Mouse (Mus musculus): ENCODE measurements around the gene Oxct2b. TPM values are rescaled to one million over a fixed set of nuclear protein-coding genes. Genes with fewer than 3 reads are reported as not detected.
A peak's percentile ranks its signal among the peaks of the same experiment; 100 is the strongest.
"Not testable (repeated sequence)": the region's sequence is repeated elsewhere in the genome, so short reads cannot be mapped to it uniquely, and the experiment has no call there.

The Oxct2b gene
- polyA plus RNA-seq, 1 experiment from 2014 or later = 0.13 TPM

- Histone ChIP-seq H3K9ac (ENCODE audit: low read depth, low read length) (peak within 1 kb of the TSS; percentile 75), H3K9me3 (ENCODE audit: control insufficient read depth, low read length) (no peaks in the 10 kb centered on the region), H3K36me3 (ENCODE audit: control insufficient read depth, insufficient read depth, low read length) (no peaks in the 10 kb centered on the region), H3K27ac (ENCODE audit: low read length) (peak within 1 kb of the TSS; percentile 87), H3K4me2 (ENCODE audit: low read depth, low read length) (peak within 1 kb of the TSS; percentile 77), H3K4me1 (ENCODE audit: control insufficient read depth, insufficient read depth, low read length) (peaks cover 10% of the 10 kb centered on the region), H3K4me3 (ENCODE audit: low read length) (peak within 1 kb of the TSS; percentile 73), H3K27me3 (replicated peaks; ENCODE audit: control insufficient read depth, insufficient read depth, low read length) (no peaks in the 10 kb centered on the region)
- WGBS = under 1% methylated on average over 34 of the region's 34 CpGs
- ATAC-seq = peak; percentile 99
Observed at GRCm38 (mm10) chr4:123139513-123140154, 23.6 kb downstream of the Oxct2b start, which contains the start of gene Ppie. Gene Ppie, minus strand, starts transcription at chr4:123139951.

- H3K27me3 ChIP-seq (replicated peaks; ENCODE audit: control insufficient read depth, insufficient read depth, low read length) = no peaks in the 10 kb centered on the region
- H3K4me3 ChIP-seq (ENCODE audit: low read length) = no peak overlapping the region
- H3K4me2 ChIP-seq (ENCODE audit: low read depth, low read length) = no peak overlapping the region
- no peaks in the 10 kb centered on the region for H3K36me3 ChIP-seq (ENCODE audit: control insufficient read depth, insufficient read depth, low read length)
- no peak overlapping the region for H3K9ac ChIP-seq (ENCODE audit: low read depth, low read length)
- 78% methylated on average over 5 of the region's 5 CpGs for WGBS
- no peak overlapping the region for H3K27ac ChIP-seq (ENCODE audit: low read length)
- H3K4me1 ChIP-seq (ENCODE audit: control insufficient read depth, insufficient read depth, low read length) = no peaks in the 10 kb centered on the region
- no peaks in the 10 kb centered on the region for H3K9me3 ChIP-seq (ENCODE audit: control insufficient read depth, low read length)
- no peak for ATAC-seq
Observed at GRCm38 (mm10) chr4:123147446-123148150, 31.5 kb downstream of the Oxct2b start.

GRCm38 (mm10) chr4:123152003-123152402, 35.9 kb downstream of the Oxct2b start:
- no peak overlapping the region for H3K27ac ChIP-seq (ENCODE audit: low read length)
- WGBS = 85% methylated on average over 4 of the region's 4 CpGs
- H3K9ac ChIP-seq (ENCODE audit: low read depth, low read length) = no peak overlapping the region
- H3K4me2 ChIP-seq (ENCODE audit: low read depth, low read length) = no peak overlapping the region
- no peaks in the 10 kb centered on the region for H3K9me3 ChIP-seq (ENCODE audit: control insufficient read depth, low read length)
- H3K27me3 ChIP-seq (replicated peaks; ENCODE audit: control insufficient read depth, insufficient read depth, low read length) = no peaks in the 10 kb centered on the region
- ATAC-seq = no peak
- no peaks in the 10 kb centered on the region for H3K4me1 ChIP-seq (ENCODE audit: control insufficient read depth, insufficient read depth, low read length)
- H3K4me3 ChIP-seq (ENCODE audit: low read length) = no peak overlapping the region
- H3K36me3 ChIP-seq (ENCODE audit: control insufficient read depth, insufficient read depth, low read length) = no peaks in the 10 kb centered on the region

- Histone ChIP-seq H3K9ac (ENCODE audit: low read depth, low read length) (no peak overlapping the region), H3K27ac (ENCODE audit: low read length) (no peak overlapping the region), H3K9me3 (ENCODE audit: control insufficient read depth, low read length) (no peaks in the 10 kb centered on the region), H3K4me3 (ENCODE audit: low read length) (no peak overlapping the region), H3K4me1 (ENCODE audit: control insufficient read depth, insufficient read depth, low read length) (no peaks in the 10 kb centered on the region), H3K4me2 (ENCODE audit: low read depth, low read length) (no peak overlapping the region), H3K27me3 (replicated peaks; ENCODE audit: control insufficient read depth, insufficient read depth, low read length) (no peaks in the 10 kb centered on the region), H3K36me3 (ENCODE audit: control insufficient read depth, insufficient read depth, low read length) (no peaks in the 10 kb centered on the region)
- WGBS = 57% methylated on average over 5 of the region's 5 CpGs
- ATAC-seq = no peak
Observed at GRCm38 (mm10) chr4:123152976-123153375, 36.9 kb downstream of the Oxct2b start.

- Histone ChIP-seq H3K27me3 (replicated peaks; ENCODE audit: control insufficient read depth, insufficient read depth, low read length) (no peaks in the 10 kb centered on the region), H3K27ac (ENCODE audit: low read length) (no peak overlapping the region), H3K36me3 (ENCODE audit: control insufficient read depth, insufficient read depth, low read length) (no peaks in the 10 kb centered on the region), H3K4me1 (ENCODE audit: control insufficient read depth, insufficient read depth, low read length) (no peaks in the 10 kb centered on the region), H3K4me2 (ENCODE audit: low read depth, low read length) (no peak overlapping the region), H3K4me3 (ENCODE audit: low read length) (no peak overlapping the region), H3K9ac (ENCODE audit: low read depth, low read length) (no peak overlapping the region), H3K9me3 (ENCODE audit: control insufficient read depth, low read length) (no peaks in the 10 kb centered on the region)
- WGBS = 22% methylated on average over 4 of the region's 4 CpGs
- peak; percentile 77 for ATAC-seq
Observed at GRCm38 (mm10) chr4:123155004-123155403, 38.9 kb downstream of the Oxct2b start.

- Histone ChIP-seq H3K27me3 (replicated peaks; ENCODE audit: control insufficient read depth, insufficient read depth, low read length) (no peaks in the 10 kb centered on the region), H3K36me3 (ENCODE audit: control insufficient read depth, insufficient read depth, low read length) (no peaks in the 10 kb centered on the region), H3K9ac (ENCODE audit: low read depth, low read length) (no peak overlapping the region), H3K9me3 (ENCODE audit: control insufficient read depth, low read length) (no peaks in the 10 kb centered on the region), H3K4me1 (ENCODE audit: control insufficient read depth, insufficient read depth, low read length) (no peaks in the 10 kb centered on the region), H3K4me3 (ENCODE audit: low read length) (no peak overlapping the region), H3K27ac (ENCODE audit: low read length) (0 out of 2 replicates have a peak overlapping the region, but pooled peaks have one; percentile 19), H3K4me2 (ENCODE audit: low read depth, low read length) (no peak overlapping the region)
- peak; percentile 96 for ATAC-seq
- 41% methylated on average over 2 of the region's 2 CpGs for WGBS
Observed at GRCm38 (mm10) chr4:123155427-123155826, 39.4 kb downstream of the Oxct2b start.

GRCm38 (mm10) chr4:123155840-123156239, 39.8 kb downstream of the Oxct2b start:
- H3K9me3 ChIP-seq (ENCODE audit: control insufficient read depth, low read length) = no peaks in the 10 kb centered on the region
- 0 out of 2 replicates have a peak overlapping the region, but pooled peaks have one; percentile 19 for H3K27ac ChIP-seq (ENCODE audit: low read length)
- no peak overlapping the region for H3K9ac ChIP-seq (ENCODE audit: low read depth, low read length)
- no peak overlapping the region for H3K4me2 ChIP-seq (ENCODE audit: low read depth, low read length)
- H3K36me3 ChIP-seq (ENCODE audit: control insufficient read depth, insufficient read depth, low read length) = no peaks in the 10 kb centered on the region
- H3K4me1 ChIP-seq (ENCODE audit: control insufficient read depth, insufficient read depth, low read length) = no peaks in the 10 kb centered on the region
- ATAC-seq = peak; percentile 38
- H3K27me3 ChIP-seq (replicated peaks; ENCODE audit: control insufficient read depth, insufficient read depth, low read length) = no peaks in the 10 kb centered on the region
- H3K4me3 ChIP-seq (ENCODE audit: low read length) = no peak overlapping the region

- WGBS = 71% methylated on average over 6 of the region's 6 CpGs
- ATAC-seq = no peak
- H3K4me3 ChIP-seq (ENCODE audit: low read length) = no peak overlapping the region
- H3K27me3 ChIP-seq (replicated peaks; ENCODE audit: control insufficient read depth, insufficient read depth, low read length) = no peaks in the 10 kb centered on the region
- H3K9me3 ChIP-seq (ENCODE audit: control insufficient read depth, low read length) = no peaks in the 10 kb centered on the region
- H3K27ac ChIP-seq (ENCODE audit: low read length) = no peak overlapping the region
- H3K4me1 ChIP-seq (ENCODE audit: control insufficient read depth, insufficient read depth, low read length) = peaks cover 7% of the 10 kb centered on the region; the same call in 1 of the 2 replicates
- no peak overlapping the region for H3K9ac ChIP-seq (ENCODE audit: low read depth, low read length)
- H3K36me3 ChIP-seq (ENCODE audit: control insufficient read depth, insufficient read depth, low read length) = no peaks in the 10 kb centered on the region
- no peak overlapping the region for H3K4me2 ChIP-seq (ENCODE audit: low read depth, low read length)
Observed at GRCm38 (mm10) chr4:123160571-123160970, 44.5 kb downstream of the Oxct2b start.

GRCm38 (mm10) chr4:123161251-123161650, 45.2 kb downstream of the Oxct2b start:
- not testable (repeated sequence) for H3K4me1 ChIP-seq (ENCODE audit: control insufficient read depth, insufficient read depth, low read length); H3K9ac ChIP-seq (ENCODE audit: low read depth, low read length); H3K36me3 ChIP-seq (ENCODE audit: control insufficient read depth, insufficient read depth, low read length); H3K27ac ChIP-seq (ENCODE audit: low read length); H3K9me3 ChIP-seq (ENCODE audit: control insufficient read depth, low read length); H3K4me3 ChIP-seq (ENCODE audit: low read length); ATAC-seq; H3K27me3 ChIP-seq (replicated peaks; ENCODE audit: control insufficient read depth, insufficient read depth, low read length); H3K4me2 ChIP-seq (ENCODE audit: low read depth, low read length)
- 75% methylated on average over 3 of the region's 3 CpGs for WGBS
